Mouse (Mus musculus): ENCODE measurements at regions not wholly inside any gene's neighbourhood (a gene's known extent, or its start where the extent isn't known, plus 50 kb on each side); places are given as distances from the start of the nearest gene placed in this dataset.

- TF ChIP-seq E2F4 (IDR thresholded peaks at IDR 0.05; ENCODE audit: insufficient read depth) (no peak), POLR2A (IDR thresholded peaks at IDR 0.05; ENCODE audit: insufficient read length, low read depth) (no peak)
Measured at GRCm38 (mm10) chr15:67954216-67954615, 1453.5 kb upstream of the Lrrc6 start.

All from myocyte (in vitro differentiated cells).